Mouse (Mus musculus): ENCODE measurements at regions not wholly inside any gene's neighbourhood (a gene's known extent, or its start where the extent isn't known, plus 50 kb on each side); places are given as distances from the start of the nearest gene placed in this dataset.
A peak's percentile ranks its signal among the peaks of the same experiment; 100 is the strongest.

DNA sequence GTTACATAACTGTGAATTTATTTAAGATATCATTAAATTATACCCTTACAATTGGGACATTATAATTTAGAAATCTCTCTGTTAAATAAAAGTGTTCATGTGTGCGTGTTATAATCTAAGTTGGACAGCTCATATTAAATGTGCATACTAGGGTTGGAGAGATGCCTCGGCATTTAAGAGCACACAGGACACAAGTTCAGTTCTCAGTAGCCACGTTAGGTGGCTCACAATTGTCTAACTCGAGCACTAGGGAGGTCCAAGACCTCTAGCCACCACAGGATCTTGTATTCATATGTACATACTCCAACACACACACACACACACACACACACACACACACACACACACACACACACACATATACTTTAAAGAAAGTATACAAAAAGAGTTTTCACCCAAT is 56.0 kb downstream of the Foxf2 start:
- no peak for ATAC-seq (replicated peaks; ENCODE audit: low read depth, poor library complexity, severe bottlenecking)

DNA sequence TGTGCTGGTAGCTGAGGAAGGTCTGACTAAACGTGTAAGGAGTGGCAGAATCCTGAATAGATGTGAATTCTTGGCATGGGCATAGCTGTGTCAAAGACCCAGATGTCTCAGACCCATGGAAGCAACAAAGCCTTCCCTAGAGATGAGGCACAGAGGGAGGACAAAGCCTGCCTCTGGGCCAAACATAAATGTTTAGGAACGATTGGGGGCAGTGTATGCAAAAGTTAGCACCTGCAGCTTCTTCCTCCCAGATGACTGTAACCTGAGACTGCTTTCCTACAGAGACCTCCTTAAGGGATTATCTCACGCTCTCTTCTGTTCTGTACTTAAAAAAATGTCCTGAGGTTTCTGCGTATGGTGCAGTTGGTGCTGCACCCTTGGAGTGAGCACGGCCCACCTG is 57.7 kb downstream of the Foxf2 start:
- no peak for ATAC-seq (replicated peaks; ENCODE audit: low read depth, poor library complexity, severe bottlenecking)

DNA sequence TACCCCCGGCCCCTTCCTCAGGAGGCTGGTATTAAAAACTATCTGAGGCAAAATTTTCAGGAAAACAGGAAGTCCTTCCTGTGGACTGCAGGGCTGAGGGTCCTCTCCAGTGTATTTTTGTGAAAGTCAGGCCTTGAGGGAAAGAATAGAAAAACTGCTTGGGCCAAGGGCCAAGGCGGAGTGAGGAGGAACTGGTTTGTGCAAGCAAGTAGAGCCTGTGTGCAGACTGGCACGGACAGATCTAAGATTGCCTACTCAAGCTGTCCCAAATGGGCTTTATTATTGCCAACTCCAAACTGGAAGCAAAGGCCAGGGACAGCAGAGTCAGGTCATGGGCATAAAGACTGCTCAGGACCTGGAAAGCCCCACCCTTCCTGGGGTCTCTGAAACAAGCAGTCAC is 62.9 kb downstream of the Foxf2 start:
- no peak for ATAC-seq (replicated peaks; ENCODE audit: low read depth, poor library complexity, severe bottlenecking)

DNA sequence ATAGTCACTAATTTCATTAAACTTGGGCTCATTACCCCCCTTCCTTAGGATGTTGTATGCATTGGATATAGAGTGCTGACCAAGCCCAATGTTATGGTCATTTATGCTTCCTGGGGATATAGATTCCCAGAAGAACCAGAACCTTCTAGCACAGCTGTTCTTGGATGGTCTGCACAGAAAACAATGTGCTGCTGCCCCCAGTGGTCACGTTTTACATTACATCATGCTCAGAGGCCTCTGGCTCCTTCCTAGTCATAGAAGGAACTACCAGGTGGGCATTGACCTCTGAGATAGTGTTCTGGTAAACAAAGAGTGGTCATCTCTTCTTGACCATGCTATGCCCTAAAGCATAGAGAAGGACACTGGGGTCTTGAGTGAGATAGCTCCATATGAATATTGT is 63.7 kb downstream of the Foxf2 start:
- peak; percentile 71; the same call in 1 of the 2 replicates for ATAC-seq (replicated peaks; ENCODE audit: low read depth, poor library complexity, severe bottlenecking)

DNA sequence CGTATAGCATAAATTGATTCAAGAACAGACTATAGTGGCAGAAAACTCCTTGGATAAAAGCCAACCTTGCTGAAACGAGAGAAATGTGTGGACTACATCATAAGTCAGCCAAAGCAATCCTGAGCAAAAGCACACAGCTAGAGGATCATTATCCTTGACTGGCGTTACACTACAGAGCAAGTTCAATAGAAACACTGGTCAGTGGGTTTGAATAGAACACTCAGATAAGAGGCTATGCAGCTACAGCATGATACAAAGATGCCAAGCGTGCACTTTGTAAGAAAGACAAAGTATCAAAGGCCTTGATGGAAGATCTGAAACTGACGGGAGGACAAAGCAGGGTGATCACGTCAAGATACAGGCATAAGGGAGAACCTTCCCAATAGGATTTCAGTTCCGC is 70.1 kb downstream of the Foxf2 start:
- no peak for ATAC-seq (replicated peaks; ENCODE audit: low read depth, poor library complexity, severe bottlenecking)

DNA sequence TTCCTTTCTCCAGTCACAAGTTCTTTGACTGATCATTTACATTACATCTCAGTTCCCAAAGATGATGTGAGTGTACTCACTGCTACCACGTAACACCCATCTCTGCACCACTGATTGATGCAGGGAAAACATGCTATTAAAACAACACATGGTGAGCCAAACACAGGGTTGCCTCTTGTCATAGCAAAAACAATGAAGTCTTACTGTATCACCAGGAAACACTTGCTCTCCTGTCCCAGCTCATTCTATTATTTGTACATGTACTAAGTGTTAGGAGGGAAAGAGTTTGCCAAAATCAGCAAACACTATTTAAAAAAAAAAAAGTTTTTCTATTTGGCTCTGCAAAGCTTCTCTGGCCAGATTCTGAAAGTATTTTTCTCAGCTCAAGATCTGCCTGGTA is 78.6 kb downstream of the Foxf2 start:
- no peak for ATAC-seq (replicated peaks; ENCODE audit: low read depth, poor library complexity, severe bottlenecking)

DNA sequence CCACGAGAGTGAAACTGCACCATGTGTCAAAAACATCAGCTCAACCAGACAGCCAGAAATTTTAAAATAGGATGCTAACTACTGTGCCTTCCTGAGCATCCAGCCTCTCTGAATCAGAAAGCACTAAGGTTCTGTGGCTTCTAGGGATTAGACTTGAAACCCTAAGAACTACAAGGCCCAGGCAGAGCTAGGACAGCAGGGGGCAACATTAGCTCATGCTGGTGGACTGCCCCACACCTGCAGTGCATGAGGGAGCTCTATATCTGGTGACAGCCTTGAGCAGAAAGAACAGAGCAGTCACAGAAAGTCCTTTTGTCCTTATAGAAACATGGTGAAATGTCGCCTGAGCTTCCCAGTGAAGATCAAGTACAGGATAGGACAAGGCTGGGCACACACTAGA is 79.8 kb downstream of the Foxf2 start:
- no peak for ATAC-seq (replicated peaks; ENCODE audit: low read depth, poor library complexity, severe bottlenecking)

DNA sequence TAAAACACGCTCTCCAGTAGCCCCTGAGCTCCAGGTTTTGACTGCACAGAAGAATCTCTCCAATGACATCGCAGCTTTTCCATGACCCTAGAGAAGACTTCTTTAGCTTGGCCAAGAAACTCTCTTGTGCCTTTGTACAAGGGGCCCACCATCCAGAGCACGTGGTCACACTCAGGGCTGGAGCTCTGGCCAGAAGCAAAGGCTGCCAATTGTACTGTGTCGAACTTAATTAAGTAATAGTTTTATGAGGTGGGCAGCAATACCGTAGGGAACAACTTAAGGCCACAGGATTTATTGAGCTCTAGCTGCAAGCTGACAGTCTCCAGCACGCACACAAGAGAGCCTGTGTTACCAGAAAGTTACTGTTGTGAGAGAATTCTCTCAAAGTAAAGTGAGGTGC is 85.1 kb downstream of the Foxf2 start:
- no peak for ATAC-seq (replicated peaks; ENCODE audit: low read depth, poor library complexity, severe bottlenecking)

DNA sequence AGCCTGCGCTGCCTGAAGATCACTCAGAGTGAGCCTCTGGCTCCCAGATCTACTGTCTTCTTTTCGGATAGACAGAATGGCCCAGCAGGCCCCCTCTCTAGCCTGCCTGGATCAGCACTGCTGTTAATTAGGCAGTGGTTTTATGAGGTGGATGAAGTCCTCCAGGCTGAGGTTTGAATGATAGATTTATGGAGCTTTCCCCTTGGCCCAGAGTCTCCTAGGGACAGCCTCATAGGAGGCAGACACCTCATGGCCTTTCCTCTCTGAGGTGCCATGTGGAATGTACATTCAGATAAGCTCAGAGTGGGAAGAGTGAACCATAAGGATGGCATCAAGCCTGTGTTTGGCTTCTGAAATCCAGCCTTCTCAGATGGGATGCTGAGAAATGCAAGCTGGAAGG is 90.1 kb downstream of the Foxf2 start:
- ATAC-seq (replicated peaks; ENCODE audit: low read depth, poor library complexity, severe bottlenecking): no peak

DNA sequence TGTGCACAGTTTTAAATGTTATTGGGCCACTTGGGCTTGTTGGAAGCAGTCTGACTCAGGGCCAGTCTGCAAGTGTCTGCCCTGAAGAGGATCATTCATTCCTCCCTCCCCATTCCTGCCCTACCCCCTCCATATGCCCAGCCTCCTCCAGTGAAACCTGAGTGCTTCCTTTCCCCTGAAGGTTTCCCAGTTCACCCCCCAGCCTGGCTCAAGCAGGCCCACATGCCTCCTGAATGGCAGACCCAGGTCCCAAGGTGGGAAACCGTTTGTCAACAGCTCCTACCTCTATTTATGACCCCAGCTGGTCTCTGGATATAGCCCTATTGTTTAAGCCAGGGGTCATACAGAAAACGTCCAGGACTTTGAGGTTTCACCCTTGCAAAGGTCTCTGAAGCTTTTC is 89.7 kb upstream of the Foxc1 start:
- ATAC-seq (replicated peaks; ENCODE audit: low read depth, poor library complexity, severe bottlenecking): no peak

DNA sequence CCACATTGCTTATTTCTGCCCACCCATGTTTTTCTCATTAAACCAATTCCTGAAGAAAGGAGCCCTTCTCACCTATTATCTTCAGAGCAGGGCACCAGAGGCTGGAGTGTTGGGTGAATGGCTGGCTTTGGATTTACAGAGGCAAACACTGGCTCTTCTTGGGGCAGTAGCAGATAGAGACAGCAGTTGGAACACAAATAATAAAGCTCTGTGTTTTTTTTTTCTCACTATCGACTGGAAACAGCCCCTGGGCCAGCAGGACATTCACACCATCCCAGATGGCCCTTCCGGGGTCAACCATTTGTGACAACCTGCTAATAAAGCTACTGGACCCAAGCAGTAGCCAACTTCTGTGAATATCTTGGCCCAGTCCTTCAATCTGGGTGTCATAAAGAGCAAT is 85.7 kb upstream of the Foxc1 start:
- no peak for ATAC-seq (replicated peaks; ENCODE audit: low read depth, poor library complexity, severe bottlenecking)

DNA sequence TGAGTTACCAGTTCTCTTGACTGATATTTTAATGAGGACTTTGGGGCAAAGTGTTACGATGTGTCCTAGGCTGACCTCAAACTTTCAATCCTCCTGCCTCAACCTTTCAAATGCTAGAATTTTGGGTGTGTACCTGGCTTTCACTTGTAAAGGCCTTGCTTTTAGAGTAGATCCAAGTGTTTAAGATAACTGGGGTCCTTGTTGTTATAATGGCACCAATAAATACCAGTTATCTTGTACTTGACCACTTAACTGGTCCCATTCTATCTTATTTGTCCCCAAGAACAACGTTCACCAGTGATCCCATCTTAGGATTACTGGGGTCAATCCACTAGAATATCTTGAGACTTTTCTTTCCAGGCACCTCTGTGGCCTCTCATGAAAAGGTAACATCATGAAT is 77.6 kb upstream of the Foxc1 start:
- no peak for ATAC-seq (replicated peaks; ENCODE audit: low read depth, poor library complexity, severe bottlenecking)

DNA sequence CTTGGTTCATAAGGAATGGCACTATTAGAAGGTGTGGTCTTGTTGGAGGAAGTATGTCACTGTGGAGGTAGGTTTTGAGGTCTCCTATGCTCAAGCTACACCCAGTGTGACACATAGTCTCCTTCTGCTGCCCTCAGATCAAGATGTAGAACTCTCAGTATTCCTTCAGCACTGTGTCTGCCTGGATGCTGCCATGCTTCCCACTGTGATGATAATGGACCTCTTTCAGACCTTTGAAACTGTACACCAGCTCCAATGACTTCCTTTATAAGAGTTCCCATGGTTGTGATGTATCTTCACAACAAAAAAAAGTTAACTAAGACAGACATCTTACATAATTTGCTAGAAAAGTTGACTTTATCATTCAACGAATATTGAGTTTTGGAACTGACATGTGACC is 60.2 kb upstream of the Foxc1 start:
- no peak for ATAC-seq (replicated peaks; ENCODE audit: low read depth, poor library complexity, severe bottlenecking)
